Mouse (Mus musculus) stomach, postnatal 0 days (tissue): ENCODE measurements around the gene Tmf1.

Experiments
- CTCF ChIP-seq: IDR thresholded peaks from 2 replicates; pipeline ENCODE4 v1.5.1; 2016; ENCODE audit warnings: antibody characterized with exemption, low read depth, mild to moderate bottlenecking, moderate library complexity
- EP300 ChIP-seq: optimal IDR thresholded peaks from 2 replicates; pipeline ENCODE3; 2016; ENCODE audit warnings: antibody characterized with exemption

DNA sequence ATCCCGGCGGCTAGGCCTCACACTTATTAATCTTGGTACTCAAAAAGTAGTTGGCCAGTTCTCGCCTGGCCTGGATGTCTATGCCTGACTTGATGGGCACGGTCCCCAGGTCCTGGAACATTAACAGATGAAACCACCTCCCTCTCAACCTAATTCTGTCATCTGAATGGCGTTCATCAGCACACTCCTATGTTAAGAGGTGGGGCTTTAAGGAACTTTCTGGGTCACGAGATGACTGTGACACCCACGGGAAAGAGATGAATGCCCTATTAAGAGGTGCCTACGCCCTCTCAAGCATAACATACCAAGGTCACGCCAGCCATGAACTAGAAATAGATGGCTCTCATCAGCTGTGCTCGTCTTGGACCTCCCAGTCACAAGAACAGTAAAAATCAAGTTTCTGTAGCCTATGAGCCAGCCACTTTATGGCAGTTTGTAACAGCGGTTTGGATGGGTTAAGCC lies 476 bp upstream of the Tmf1 start:
- TF ChIP-seq CTCF (no peak), EP300 (no peak)
